Comparison of ENCODE assay signal across 11 mouse cellular contexts in genomic region chr11:97370329-97371091, GRCm38 (mm10). TPM values are rescaled to one million over a fixed set of nuclear protein-coding genes. Genes with fewer than 3 reads are reported as not detected.
DNase-seq lines count a peak whose midpoint lies in the region; ATAC-seq and TF ChIP-seq lines count a peak whose summit lies in the region.
"Had no signal": no experiment of that assay in that cellular context is flagged by ENCODE, and none has a peak within 500 bp of the region (broad histone marks: within the 10 kb centered on the region; RNA-seq: fewer than 3 reads in every experiment).

No protein-coding gene starts in this region.

- H3K4me2 ChIP-seq in hindbrain, embryonic 15.5 days = no peak overlapping the region
- H3K4me2 ChIP-seq in hindbrain, embryonic 12.5 days (replicated peaks) = no peak overlapping the region

- H3K4me3 ChIP-seq in hindbrain, embryonic 15.5 days = no peak overlapping the region
- no peak overlapping the region for H3K4me3 ChIP-seq in hindbrain, embryonic 12.5 days
- no peak overlapping the region for H3K4me3 ChIP-seq in MEL (ENCODE audit: control insufficient read depth in 1 of 2, insufficient read depth in 1 of 2, low read depth in 2 of 2, low read length in 2 of 2)
- no peak overlapping the region for H3K4me3 ChIP-seq in cerebellum, adult 2 months (replicated peaks; ENCODE audit: insufficient read depth, low read depth, low read length)
- H3K4me3 ChIP-seq: heart, embryonic 10.5 days had no signal

- H3K36me3 ChIP-seq in hindbrain, embryonic 15.5 days = peaks cover 10% of the 10 kb centered on the region
- peaks cover 10% of the 10 kb centered on the region for H3K36me3 ChIP-seq in hindbrain, embryonic 12.5 days
- H3K36me3 ChIP-seq in MEL (ENCODE audit: control insufficient read depth in 1 of 2, insufficient read depth in 2 of 2, low read length in 2 of 2) = peaks cover 0 to 15% of the 10 kb centered on the region in 2 experiments; a peak in 2 of 4 replicates

- ATAC-seq in hindbrain, embryonic 15.5 days (ENCODE audit: low FRiP score, low read depth) = no peak
- no peak for ATAC-seq in hindbrain, embryonic 12.5 days (ENCODE audit: low FRiP score)

- H3K4me1 ChIP-seq in hindbrain, embryonic 15.5 days (replicated peaks) = peaks cover 31% of the 10 kb centered on the region
- peaks cover 13% of the 10 kb centered on the region for H3K4me1 ChIP-seq in hindbrain, embryonic 12.5 days
- peaks cover 0 to 3% of the 10 kb centered on the region in 2 experiments; a peak in 1 of 4 replicates for H3K4me1 ChIP-seq in MEL (ENCODE audit: control insufficient read depth in 1 of 2, insufficient read depth in 2 of 2, low read length in 2 of 2)
- peaks cover 36% of the 10 kb centered on the region for H3K4me1 ChIP-seq in cerebellum, adult 2 months (ENCODE audit: control insufficient read depth, insufficient read depth, low read length)

- TF ChIP-seq POLR2A in MEL (IDR thresholded peaks at IDR 0.05; ENCODE audit: control insufficient read depth in 1 of 2, insufficient read depth in 1 of 2, low read depth in 1 of 2, low read length in 2 of 2, poor library complexity in 1 of 2) = no peak
- no peak; the same call in 1 of the 2 replicates for TF ChIP-seq POLR2A in cerebellum, adult 2 months (IDR thresholded peaks at IDR 0.05; ENCODE audit: borderline replicate concordance, insufficient read depth, low read length)

- H3K27me3 ChIP-seq in hindbrain, embryonic 15.5 days = no peaks in the 10 kb centered on the region
- H3K27me3 ChIP-seq in hindbrain, embryonic 12.5 days = no peaks in the 10 kb centered on the region
- no peaks in the 10 kb centered on the region for H3K27me3 ChIP-seq in MEL (ENCODE audit: control insufficient read depth in 1 of 2, insufficient read depth in 2 of 2, low read length in 2 of 2)
- H3K27me3 ChIP-seq in cerebellum, adult 2 months (ENCODE audit: control insufficient read depth, insufficient read depth, low read length) = no peaks in the 10 kb centered on the region

- DNase-seq in MEL (ENCODE audit: low read depth, low spot score) (no peak), MN1 (ENCODE audit: low spot score) (no peak)
- peak; percentile 92 to 99 for DNase-seq in cerebellum, adult 2 months
- DNase-seq in left cerebral cortex, postnatal 14 days (ENCODE audit: low spot score in 2 of 2) = peak; percentile 61 to 68
- no peak for DNase-seq in yolk sac, embryonic 10.5 days (ENCODE audit: low spot score)
- DNase-seq in urinary bladder, postnatal 14 days (ENCODE audit: low spot score) = no peak

- peak overlapping the region; percentile 63; the same call in 1 of the 2 replicates for H3K27ac ChIP-seq in hindbrain, embryonic 15.5 days (replicated peaks)
- no peak overlapping the region for H3K27ac ChIP-seq in hindbrain, embryonic 12.5 days
- H3K27ac ChIP-seq in MEL (ENCODE audit: control insufficient read depth, low read depth, low read length) = no peak overlapping the region
- H3K27ac ChIP-seq in cerebellum, adult 2 months (ENCODE audit: insufficient read depth, low read length) = peak overlapping the region; percentile 95
- H3K27ac ChIP-seq: heart, embryonic 10.5 days had no signal

- WGBS in hindbrain, embryonic 15.5 days = 51% methylated on average over 7 of the region's 7 CpGs
- 84% methylated on average over 7 of the region's 7 CpGs for WGBS in hindbrain, embryonic 12.5 days
- 4% methylated on average over 7 of the region's 7 CpGs for WGBS in cerebellum, adult 2 months

- no peaks in the 10 kb centered on the region for H3K9me3 ChIP-seq in hindbrain, embryonic 15.5 days
- no peaks in the 10 kb centered on the region for H3K9me3 ChIP-seq in hindbrain, embryonic 12.5 days (replicated peaks)
- H3K9me3 ChIP-seq in MEL (replicated peaks; ENCODE audit: insufficient read depth, low read length) = no peaks in the 10 kb centered on the region
- H3K9me3 ChIP-seq: heart, embryonic 10.5 days had no signal

- peaks cover 35% of the 10 kb centered on the region for H3K79me2 ChIP-seq in MEL (ENCODE audit: control insufficient read depth, insufficient read depth, low read length, poor library complexity)

- no peak for TF ChIP-seq RAD21 in MEL (IDR thresholded peaks at IDR 0.05; ENCODE audit: low read depth, low read length)

- no peak overlapping the region for H3K9ac ChIP-seq in hindbrain, embryonic 15.5 days
- no peak overlapping the region for H3K9ac ChIP-seq in hindbrain, embryonic 12.5 days
- H3K9ac ChIP-seq in MEL (ENCODE audit: control insufficient read depth, low read depth, low read length, poor library complexity, severe bottlenecking) = no peak overlapping the region

- intact Hi-C loops in left cerebral cortex, postnatal 14 days (cut with DNase I) = no loop called here

- no peak for TF ChIP-seq CTCF in MEL (IDR thresholded peaks at IDR 0.05 in 2 of 3, conservative IDR thresholded peaks at IDR 0.05 in 1 of 3; ENCODE audit: control insufficient read depth in 1 of 3, insufficient read depth in 1 of 3, low read depth in 2 of 3, low read length in 3 of 3, poor library complexity in 1 of 3, severe bottlenecking in 1 of 3)
- TF ChIP-seq CTCF in cerebellum, adult 2 months (IDR thresholded peaks at IDR 0.05; ENCODE audit: borderline replicate concordance, insufficient read depth, low read depth, low read length) = no peak

- no peak for TF ChIP-seq EP300 in MEL (IDR thresholded peaks at IDR 0.05; ENCODE audit: low read depth in 1 of 2, low read length in 2 of 2)

TF ChIP-seq in MEL, 35 proteins besides CTCF, POLR2A, EP300 and RAD21:
- 0 out of 2 replicates have a peak, but pooled peaks have one; percentile 17 for TF ChIP-seq TBP (IDR thresholded peaks at IDR 0.05; ENCODE audit: low read depth, low read length)
- no peak for TF ChIP-seq NELFE (IDR thresholded peaks at IDR 0.05; ENCODE audit: low read depth, low read length)

RNA-seq across cellular contexts. Expression of gene Socs7, which starts 8.2 kb away (rescaled TPM):
- polyA plus RNA-seq in hindbrain, embryonic 15.5 days (2015; fragmentation: Nextera tagmentation; extraction: Ambion mirVana) = 9.0 and 9.5 TPM in 2 replicates
- 7.0 and 9.1 TPM in 2 replicates for polyA plus RNA-seq in hindbrain, embryonic 12.5 days (2016; fragmentation: Nextera tagmentation; extraction: Ambion mirVana)
- 18.7 and 21.0 TPM in 2 replicates for total RNA-seq in MEL (2012; rRNA removed)
- 10 to 100 TPM in 1 of 2 experiments, not detected in 1; 19.3 TPM for polyA plus RNA-seq in MEL (2012; ENCODE audit: insufficient read depth in 1 of 2, insufficient read length in 2 of 2, low read depth in 1 of 2, low replicate concordance in 2 of 2, missing spikeins in 1 of 2)
- 54.3 and 61.2 TPM in 2 replicates for polyA plus RNA-seq in cerebellum, adult 2 months (2012; rRNA removed)
- 10 to 100 TPM; 88.1 to 90.7 TPM for total RNA-seq in left cerebral cortex, postnatal 14 days (2021)

RNA-seq across cellular contexts. Expression of gene Gpr179, which starts 18.6 kb away (rescaled TPM):
- polyA plus RNA-seq in hindbrain, embryonic 15.5 days (2015; fragmentation: Nextera tagmentation; extraction: Ambion mirVana) = 0.12 and 0.30 TPM in 2 replicates
- 0.17 and 0.22 TPM in 2 replicates for polyA plus RNA-seq in hindbrain, embryonic 12.5 days (2016; fragmentation: Nextera tagmentation; extraction: Ambion mirVana)
- total RNA-seq in MEL (2012; rRNA removed) = under 0.01 and 0.04 TPM in 2 replicates
- polyA plus RNA-seq in MEL (2012; ENCODE audit: insufficient read depth in 1 of 2, insufficient read length in 2 of 2, low read depth in 1 of 2, low replicate concordance in 2 of 2, missing spikeins in 1 of 2) = under 1 TPM in 1 of 2 experiments, not detected in 1; 0.01 TPM
- 0.62 and 0.87 TPM in 2 replicates for polyA plus RNA-seq in cerebellum, adult 2 months (2012; rRNA removed)
- total RNA-seq in left cerebral cortex, postnatal 14 days (2021) = under 1 TPM; 0.18 to 0.19 TPM
- total RNA-seq: common myeloid progenitor, adult 5-6 weeks had no signal
- polyA plus RNA-seq: liver, embryonic 16.5 days had no signal

RNA-seq across cellular contexts. Expression of gene Arhgap23, which starts 44.8 kb away (rescaled TPM):
- 9.9 and 10.1 TPM in 2 replicates for polyA plus RNA-seq in hindbrain, embryonic 15.5 days (2015; fragmentation: Nextera tagmentation; extraction: Ambion mirVana)
- 9.3 and 10.0 TPM in 2 replicates for polyA plus RNA-seq in hindbrain, embryonic 12.5 days (2016; fragmentation: Nextera tagmentation; extraction: Ambion mirVana)
- total RNA-seq in MEL (2012; rRNA removed) = 1.7 and 1.8 TPM in 2 replicates
- 1 to 10 TPM in 1 of 2 experiments, not detected in 1; 7.5 TPM for polyA plus RNA-seq in MEL (2012; ENCODE audit: insufficient read depth in 1 of 2, insufficient read length in 2 of 2, low read depth in 1 of 2, low replicate concordance in 2 of 2, missing spikeins in 1 of 2)
- polyA plus RNA-seq in cerebellum, adult 2 months (2012; rRNA removed) = 68.9 and 77.2 TPM in 2 replicates
- 10 to 100 TPM; 70.1 to 71.4 TPM for total RNA-seq in left cerebral cortex, postnatal 14 days (2021)

RNA-seq across cellular contexts. Expression of gene Mrpl45, which starts 55.0 kb away (rescaled TPM):
- 36.8 and 38.2 TPM in 2 replicates for polyA plus RNA-seq in hindbrain, embryonic 15.5 days (2015; fragmentation: Nextera tagmentation; extraction: Ambion mirVana)
- 44.9 and 45.6 TPM in 2 replicates for polyA plus RNA-seq in hindbrain, embryonic 12.5 days (2016; fragmentation: Nextera tagmentation; extraction: Ambion mirVana)
- total RNA-seq in MEL (2012; rRNA removed) = 72.7 and 74.5 TPM in 2 replicates
- polyA plus RNA-seq in MEL (2012; ENCODE audit: insufficient read depth in 1 of 2, insufficient read length in 2 of 2, low read depth in 1 of 2, low replicate concordance in 2 of 2, missing spikeins in 1 of 2) = 10 to 100 TPM in 1 of 2 experiments, not detected in 1; 65.0 TPM
- polyA plus RNA-seq in cerebellum, adult 2 months (2012; rRNA removed) = 37.8 and 40.6 TPM in 2 replicates
- 10 to 100 TPM; 18.2 to 20.7 TPM for total RNA-seq in left cerebral cortex, postnatal 14 days (2021)

Comparison
In these comparisons a context has a peak if more than half of its experiments do, and no peak if none do; other contexts are left out.
1. H3K27ac ChIP-seq: peak in hindbrain, embryonic 15.5 days (single experiment) and cerebellum, adult 2 months (single experiment); none in hindbrain, embryonic 12.5 days (single experiment) and MEL (single experiment).
2. DNase-seq: peak in cerebellum, adult 2 months (2 of 2) and left cerebral cortex, postnatal 14 days (2 of 2); none in MEL (single experiment), yolk sac, embryonic 10.5 days (single experiment), MN1 (single experiment) and urinary bladder, postnatal 14 days (single experiment).